Mouse (Mus musculus) cerebral cortex, adult 2 months (tissue): ENCODE results near the gene Clcnkb.

Experiments
- WGBS: fragments of 180-500 bp; shearing (Covaris S2); methylation state at CpG from one replicate; pipeline ENCODE4 v1.1.7; 2018; 5-methylcytosine and 5-hydroxymethylcytosine counted together

The Clcnkb gene

DNA sequence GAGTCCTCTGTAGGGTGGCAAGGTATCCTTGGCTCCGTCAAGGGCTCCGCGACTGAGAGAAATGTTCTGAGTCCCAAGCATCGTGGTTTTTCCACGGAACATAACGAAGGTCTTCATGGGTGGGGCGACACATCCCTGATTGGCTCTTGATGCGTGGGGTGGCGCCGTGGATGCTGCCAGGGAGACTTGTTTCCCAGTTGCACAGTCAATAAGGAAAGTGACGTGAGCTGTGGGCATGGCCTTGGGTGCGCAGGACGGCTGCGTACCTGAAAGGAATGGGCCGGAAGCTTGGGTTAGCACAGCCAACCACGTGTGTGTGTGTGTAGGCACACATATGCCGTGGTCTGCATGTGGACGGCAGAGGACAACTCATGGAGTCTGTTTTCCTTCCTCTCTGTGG, 17.4 kb upstream of the Clcnkb start:
- 78% methylated on average over 18 of the region's 18 CpGs for WGBS

DNA sequence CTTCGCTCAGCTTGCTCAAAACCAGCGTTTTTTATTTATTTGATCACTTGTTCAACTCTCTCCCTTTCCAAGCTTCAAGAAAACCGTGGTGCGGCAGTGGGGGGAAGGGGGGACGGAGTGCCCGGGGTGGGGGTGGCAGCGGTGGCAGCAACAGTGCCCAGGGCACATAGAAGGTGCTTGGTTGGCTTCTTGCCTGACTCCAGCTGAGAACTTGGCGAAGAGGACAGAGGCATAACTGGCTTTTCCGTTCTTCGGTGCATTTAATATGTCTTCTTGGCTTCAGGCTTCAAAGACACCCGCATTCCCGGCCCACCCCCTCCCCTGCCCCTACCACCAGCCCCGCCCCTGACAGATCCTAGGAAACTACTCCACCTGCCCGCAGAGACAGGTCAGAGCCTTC, 16.9 kb upstream of the Clcnkb start:
- 54% methylated on average over 14 of the region's 14 CpGs for WGBS

DNA sequence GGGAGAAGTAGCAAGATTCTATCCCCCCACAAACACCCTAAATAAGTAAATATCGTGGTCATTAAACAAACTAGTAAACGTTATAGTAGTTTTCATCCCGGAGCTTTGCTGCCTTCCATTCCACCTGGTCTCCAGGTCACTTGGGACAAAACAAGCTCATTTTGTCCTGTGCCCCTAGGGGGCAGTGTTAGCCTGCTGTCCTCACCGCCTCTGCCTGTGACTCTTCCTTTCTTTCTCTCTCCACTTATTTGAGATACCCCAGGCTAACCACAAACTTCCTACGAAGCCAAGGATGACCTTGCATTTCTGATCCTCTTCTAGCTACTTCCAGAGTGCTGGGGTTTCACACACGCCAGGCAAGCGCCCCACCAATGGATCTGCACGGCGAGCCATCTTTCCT, 15.2 kb upstream of the Clcnkb start:
- 45% methylated on average over 9 of the region's 9 CpGs for WGBS

DNA sequence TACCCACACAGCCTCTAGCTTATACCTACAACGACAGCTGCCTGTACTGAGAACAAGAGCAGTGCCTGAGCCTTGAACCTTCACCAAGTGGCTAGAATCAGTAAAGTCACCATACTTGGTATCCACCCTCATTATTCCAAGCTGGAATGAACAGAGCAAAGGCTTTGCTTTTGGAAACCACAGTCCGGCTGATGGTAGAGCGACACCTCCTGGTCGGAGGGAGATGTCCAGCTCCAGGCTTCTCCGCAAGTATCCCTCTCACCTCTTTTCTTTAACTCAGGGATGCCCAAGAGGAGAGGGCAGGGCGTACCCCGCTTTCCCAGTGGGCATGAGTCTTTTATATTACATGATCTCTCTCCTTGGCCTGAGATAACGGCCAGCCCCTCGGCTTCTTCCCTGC, 14.0 kb upstream of the Clcnkb start:
- 61% methylated on average over 9 of the region's 9 CpGs for WGBS

- 84% methylated on average over 6 of the region's 6 CpGs for WGBS
Measured at GRCm38 (mm10) chr4:141429381-141429780, 13.6 kb upstream of the Clcnkb start.

- WGBS = 82% methylated on average over 13 of the region's 13 CpGs
Measured at GRCm38 (mm10) chr4:141427921-141428320, 12.1 kb upstream of the Clcnkb start.

GRCm38 (mm10) chr4:141426796-141427745, 11.3 kb upstream of the Clcnkb start:
- WGBS = 61% methylated on average over 10 of the region's 10 CpGs

- 4% methylated on average over 36 of the region's 36 CpGs for WGBS
Measured at GRCm38 (mm10) chr4:141425484-141426479, 10.0 kb upstream of the Clcnkb start.

DNA sequence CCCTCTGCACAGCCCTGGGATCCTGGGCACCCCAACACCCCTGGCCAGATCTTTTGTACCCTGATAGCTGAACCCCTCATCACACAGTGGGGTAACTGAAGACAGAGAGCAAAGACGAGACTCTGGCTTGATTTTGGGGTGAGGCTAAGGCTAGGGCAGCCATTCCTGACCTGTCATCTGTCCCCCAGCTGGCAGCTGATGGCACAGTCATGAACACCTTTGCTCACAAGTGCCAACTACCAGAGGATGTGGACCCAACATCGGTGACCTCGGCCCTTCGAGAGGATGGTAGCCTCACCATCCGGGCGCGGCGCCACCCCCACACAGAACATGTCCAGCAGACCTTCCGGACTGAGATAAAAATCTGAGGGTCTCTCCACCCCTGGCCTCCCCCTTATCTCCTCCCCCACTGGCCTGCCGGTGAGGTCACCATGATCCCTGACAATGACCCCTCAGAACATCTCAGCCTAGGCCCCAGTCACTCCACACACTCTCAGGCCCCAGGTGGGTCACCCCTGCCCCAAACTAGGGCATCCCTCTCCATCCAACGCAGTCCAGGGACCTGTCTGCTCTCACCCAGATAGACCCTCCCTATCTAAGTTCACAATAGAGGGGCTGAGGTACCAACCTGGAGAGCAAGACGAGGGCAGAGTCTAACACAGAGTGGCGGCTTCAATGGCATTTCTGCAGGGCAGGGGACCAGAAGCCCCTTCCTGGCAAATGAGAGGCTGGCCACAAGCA, 8.0 kb upstream of the Clcnkb start:
- 91% methylated on average over 13 of the region's 13 CpGs for WGBS

- 77% methylated on average over 5 of the region's 5 CpGs for WGBS
Measured at GRCm38 (mm10) chr4:141423288-141423687, 7.5 kb upstream of the Clcnkb start.

- WGBS = 79% methylated on average over 5 of the region's 5 CpGs
Measured at GRCm38 (mm10) chr4:141422841-141423240, 7.0 kb upstream of the Clcnkb start.

DNA sequence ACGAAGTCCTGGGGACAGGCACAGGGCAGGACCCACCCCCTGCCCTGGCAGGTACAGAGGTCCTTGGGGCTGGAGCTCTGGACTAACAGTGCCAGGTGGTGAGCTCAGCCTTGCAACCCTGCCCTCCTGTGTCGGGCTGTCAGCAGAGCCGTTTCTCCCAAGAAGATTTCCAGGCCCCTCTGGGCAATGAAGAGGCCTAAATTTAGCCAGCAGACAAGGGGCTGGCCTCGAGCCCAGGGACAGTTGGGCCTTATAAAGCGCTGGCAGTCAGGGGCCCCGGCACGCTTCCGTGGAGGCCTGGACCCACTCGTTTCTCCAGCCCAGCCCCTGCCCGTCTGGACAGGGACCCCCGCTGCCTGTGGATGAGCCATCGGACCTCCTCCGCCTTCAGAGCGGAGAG, 5.6 kb upstream of the Clcnkb start:
- 56% methylated on average over 14 of the region's 14 CpGs for WGBS

- WGBS = 77% methylated on average over 9 of the region's 9 CpGs
Measured at GRCm38 (mm10) chr4:141420886-141421285, 5.1 kb upstream of the Clcnkb start.

DNA sequence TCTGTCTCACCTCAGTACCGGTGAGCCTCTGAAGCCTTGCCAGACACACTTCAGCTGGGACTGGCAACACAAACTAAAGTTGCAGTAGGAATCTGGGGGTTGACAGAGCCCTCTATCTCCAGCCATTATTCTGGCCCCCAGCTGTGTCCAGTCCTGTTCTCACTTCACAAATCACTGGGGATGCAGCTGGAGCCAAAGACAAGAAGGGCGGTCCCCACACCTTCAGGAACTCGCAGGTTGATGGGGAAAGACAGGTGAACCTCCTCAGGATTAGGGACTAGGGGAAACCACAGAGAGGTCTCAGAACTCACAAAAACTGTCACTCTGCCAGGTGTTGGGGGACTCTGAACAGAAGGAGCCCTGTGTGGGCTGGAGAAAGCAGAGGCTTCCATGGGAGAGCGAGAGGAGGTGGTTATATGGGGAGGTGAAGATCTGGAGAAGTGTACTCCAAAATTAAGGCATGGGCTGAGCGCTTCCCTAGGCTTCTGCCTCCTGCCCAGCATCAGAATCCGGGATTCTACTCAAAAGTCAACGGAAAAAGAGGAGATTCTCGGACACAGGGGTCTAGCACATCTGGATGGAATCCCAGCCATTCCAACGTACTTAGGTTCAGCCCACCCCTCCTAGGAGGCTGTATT, 4.5 kb upstream of the Clcnkb start, which contains the start of gene Hspb7:
Hspb7 (plus strand) TSS at position 588 of the 638 bp plus-strand sequence.
- WGBS = 47% methylated on average over 9 of the region's 9 CpGs

DNA sequence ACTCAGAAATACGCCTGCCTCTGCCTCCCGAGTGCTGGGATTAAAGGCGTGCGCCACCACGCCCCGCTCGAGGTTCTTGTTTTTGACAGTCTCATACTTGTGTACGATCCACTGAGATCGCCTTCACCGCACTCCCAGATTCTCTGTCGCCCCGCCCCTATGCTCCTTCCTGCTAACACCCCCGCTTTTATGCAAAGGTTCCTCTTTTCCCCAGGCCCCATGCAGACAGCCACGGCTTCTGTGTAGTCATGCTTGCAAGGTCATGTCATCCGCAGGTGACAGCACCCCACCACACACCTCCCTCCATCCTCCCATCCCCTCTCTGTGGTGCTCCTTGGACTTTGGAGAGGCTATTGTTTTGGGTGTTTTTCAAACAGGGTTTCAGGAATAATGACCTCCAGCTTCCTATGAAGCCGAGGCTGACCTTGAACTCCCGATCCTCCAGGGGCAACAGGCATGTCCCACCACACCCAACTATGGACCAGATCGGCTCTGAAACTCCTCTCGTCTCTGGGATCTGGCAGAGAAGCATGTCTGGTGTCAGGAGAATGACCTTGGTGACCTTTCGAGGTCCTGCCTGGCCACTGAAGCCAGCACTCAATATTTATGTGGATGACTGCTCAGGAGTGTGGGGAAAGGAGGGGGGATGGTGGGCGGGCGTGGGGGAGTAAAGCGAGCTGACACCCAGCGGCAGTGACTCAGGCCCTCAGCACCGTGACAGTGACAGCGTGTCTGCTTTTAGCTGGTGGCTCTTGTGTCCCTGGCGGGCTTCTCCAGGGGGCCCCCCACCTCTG, 3.8 kb upstream of the Clcnkb start:
- WGBS = 62% methylated on average over 27 of the region's 27 CpGs

- WGBS = 27% methylated on average over 22 of the region's 22 CpGs
Measured at GRCm38 (mm10) chr4:141411430-141411992, 4.3 kb downstream of the Clcnkb start.

DNA sequence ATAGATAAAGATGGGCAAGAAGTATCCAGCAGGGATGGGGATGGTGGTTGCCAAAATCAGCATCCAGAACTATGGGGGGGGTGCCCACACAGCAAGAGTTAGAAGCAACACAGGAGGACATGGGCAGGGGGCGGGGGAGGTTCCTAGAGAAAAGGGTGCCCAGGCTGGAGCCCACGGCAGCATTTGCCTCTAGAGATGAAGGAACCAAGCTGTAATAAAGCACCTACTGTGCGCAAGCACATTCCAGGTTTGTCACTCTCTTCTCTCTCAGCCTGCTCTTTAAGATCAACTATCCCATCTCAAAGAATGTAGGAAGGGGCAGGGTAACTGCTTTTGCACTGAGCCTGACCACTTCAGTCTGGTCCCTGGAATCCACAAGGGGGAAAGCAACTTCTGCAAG, 7.2 kb downstream of the Clcnkb start:
- WGBS = 90% methylated on average over 3 of the region's 3 CpGs

DNA sequence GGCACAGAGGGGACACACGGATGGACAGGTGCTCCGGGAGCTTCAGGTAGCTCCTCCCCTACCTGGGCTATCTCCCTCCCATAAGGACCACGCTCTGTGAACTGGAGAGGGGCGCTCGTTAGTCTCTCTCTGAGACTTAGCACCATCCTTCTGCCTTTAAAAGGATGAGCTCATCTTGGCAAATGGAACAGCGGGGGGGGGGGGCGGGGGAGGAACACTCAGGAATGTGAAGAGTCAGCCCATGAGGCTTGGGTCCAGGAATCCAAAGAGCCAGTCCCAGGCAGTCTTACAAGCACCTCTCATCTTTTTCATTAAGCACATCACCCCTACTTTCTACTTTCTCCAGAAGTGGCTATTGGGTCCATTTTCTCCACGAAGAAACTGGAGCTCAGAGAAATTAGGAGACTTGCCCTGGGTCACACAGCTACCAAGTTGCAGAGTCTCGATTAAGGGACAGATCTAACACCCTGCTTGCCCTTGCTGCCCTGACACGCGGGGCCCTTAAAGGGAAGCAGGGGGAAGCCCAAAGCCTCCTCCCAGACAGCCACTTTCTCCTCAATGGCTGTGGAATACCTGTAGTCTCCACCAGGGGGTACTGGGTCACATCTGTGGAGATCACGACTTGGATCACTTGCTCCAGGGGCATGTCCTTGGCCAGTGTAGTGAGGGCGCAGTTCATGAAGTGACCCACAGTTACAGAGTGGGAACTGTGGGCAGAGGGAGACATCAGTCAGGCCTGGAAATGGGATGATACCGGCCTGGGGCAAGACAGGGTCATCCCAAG, 9.1 kb downstream of the Clcnkb start:
- 42% methylated on average over 14 of the region's 14 CpGs for WGBS

DNA sequence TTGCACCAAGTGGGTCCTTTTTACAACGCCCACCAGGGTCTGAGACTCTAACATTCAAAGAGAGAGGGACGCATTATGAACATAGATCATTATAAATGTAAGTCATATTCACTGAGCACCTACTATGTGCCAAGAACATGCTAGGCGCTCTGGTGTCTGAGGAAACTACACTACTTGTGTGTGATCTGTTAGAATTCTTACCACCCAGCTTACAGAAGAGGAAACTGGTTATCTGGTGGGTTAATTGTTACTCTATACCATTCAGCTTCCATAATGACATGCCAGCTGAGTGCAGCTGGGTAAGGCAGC, 10.5 kb downstream of the Clcnkb start:
- 85% methylated on average over 3 of the region's 3 CpGs for WGBS
